Comparison of ENCODE assay signal across 25 mouse cellular contexts in the genomic region with DNA sequence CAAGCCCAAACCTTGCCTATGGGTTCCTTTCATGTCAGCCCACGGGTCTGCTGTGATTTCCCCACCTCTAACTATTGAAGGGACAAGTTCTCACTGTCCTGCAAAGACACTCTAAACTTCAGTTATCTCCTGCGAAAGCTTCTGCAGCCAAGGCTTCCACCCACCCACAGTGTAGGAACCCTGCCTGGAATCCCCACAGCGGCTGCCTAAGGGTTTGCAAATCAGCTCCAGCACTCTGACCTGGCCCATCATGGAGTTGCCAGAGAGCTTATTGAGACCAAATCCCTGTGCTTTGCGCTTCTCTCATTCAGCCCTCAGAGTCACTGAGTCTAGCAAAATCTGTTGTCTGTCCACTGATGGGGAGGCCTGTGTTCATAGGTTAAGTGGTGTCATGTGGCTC.
"Had no signal": no experiment of that assay in that cellular context is flagged by ENCODE, and none has a peak within 500 bp of the region (broad histone marks: within the 10 kb centered on the region; RNA-seq: fewer than 3 reads in every experiment).

No protein-coding gene starts in this region.

- DNase-seq: gastrocnemius, adult 2 months; gastrocnemius, postnatal 10 days; gastrocnemius, postnatal 25 days; heart, adult 2 months; heart, postnatal 10 days; heart, postnatal 4 days; kidney, adult 18-20 months; kidney, adult 8-10 months; kidney, postnatal 10 days; kidney, postnatal 25 days; liver; liver, embryonic 13.5 days had no signal

- H3K4me2 ChIP-seq: heart, embryonic 11.5 days; hindbrain, embryonic 12.5 days; hindbrain, embryonic 14.5 days; intestine, embryonic 15.5 days; limb, embryonic 12.5 days; liver, embryonic 11.5 days; liver, embryonic 13.5 days; liver, embryonic 15.5 days had no signal

- ATAC-seq: hindbrain, embryonic 16.5 days; inflammation-experienced regulatory T-cells, adult 6 months; intestine, embryonic 15.5 days; intestine, postnatal 0 days had no signal

- H3K27me3 ChIP-seq: hindbrain, embryonic 12.5 days; intestine, embryonic 15.5 days; limb, embryonic 12.5 days; liver, embryonic 13.5 days; liver, embryonic 15.5 days had no signal

- H3K4me1 ChIP-seq: hindbrain, embryonic 10.5 days; hindbrain, embryonic 12.5 days; intestine, embryonic 15.5 days; limb, embryonic 10.5 days; limb, embryonic 12.5 days; liver, embryonic 13.5 days; liver, embryonic 15.5 days had no signal

- H3K36me3 ChIP-seq: hindbrain, embryonic 10.5 days; hindbrain, embryonic 12.5 days; intestine, embryonic 15.5 days; limb, embryonic 10.5 days; limb, embryonic 12.5 days; liver, embryonic 13.5 days; liver, embryonic 15.5 days had no signal

- H3K4me3 ChIP-seq: gastrocnemius, adult 2 months; heart, adult 2 months; hindbrain, embryonic 10.5 days; hindbrain, embryonic 12.5 days; intestine, embryonic 15.5 days; left cerebral cortex, adult 2 months; limb, embryonic 10.5 days; limb, embryonic 12.5 days; liver, embryonic 13.5 days; liver, embryonic 15.5 days had no signal

- H3K9ac ChIP-seq: hindbrain, embryonic 12.5 days; hindbrain, embryonic 14.5 days; intestine, embryonic 15.5 days; limb, embryonic 12.5 days; liver, embryonic 13.5 days; liver, embryonic 15.5 days had no signal

- H3K27ac ChIP-seq: gastrocnemius, adult 2 months; heart, adult 2 months; hindbrain, embryonic 10.5 days; hindbrain, embryonic 12.5 days; hindbrain, embryonic 14.5 days; intestine, embryonic 15.5 days; left cerebral cortex, adult 2 months; limb, embryonic 10.5 days; limb, embryonic 12.5 days; liver, embryonic 13.5 days; liver, embryonic 15.5 days had no signal

- H3K9me3 ChIP-seq: intestine, embryonic 15.5 days; limb, embryonic 10.5 days; limb, embryonic 12.5 days; liver, embryonic 13.5 days; liver, embryonic 15.5 days had no signal
